Mouse (Mus musculus) kidney, embryonic 16.5 days (tissue): ENCODE measurements at regions not wholly inside any gene's neighbourhood (a gene's known extent, or its start where the extent isn't known, plus 50 kb on each side); places are given as distances from the start of the nearest gene placed in this dataset.

Experiments used
- ATAC-seq: fragments of 200-750 bp; cut with Nextera tagmentation; 2 replicates; pipeline ENCODE4 v1.8.0; 2017; ENCODE audit warnings: moderate TSS enrichment; ENCODE audit not compliant: low FRiP score, low TSS enrichment
- H3K27ac ChIP-seq: fragments of 300-500 bp; sonication (generic); 2 replicates; pipeline ENCODE4 v1.5.1; 2014; ENCODE audit warnings: low read length
- H3K27me3 ChIP-seq: fragments of 300-500 bp; sonication (generic); 2 replicates; pipeline ENCODE4 v1.6.1; 2014; ENCODE audit warnings: low read length, control low read depth, mixed read lengths; ENCODE audit not compliant: insufficient read depth
- H3K36me3 ChIP-seq: fragments of 300-500 bp; sonication (generic); 2 replicates; pipeline ENCODE4 v1.6.1; 2014; ENCODE audit warnings: low read length, control low read depth, mixed read lengths; ENCODE audit not compliant: insufficient read depth
- H3K4me1 ChIP-seq: fragments of 300-500 bp; sonication (generic); 2 replicates; pipeline ENCODE4 v1.6.1; 2014; ENCODE audit warnings: low read length, control low read depth, mixed read lengths; ENCODE audit not compliant: insufficient read depth
- H3K4me2 ChIP-seq: fragments of 300-500 bp; sonication (generic); replicated peaks from 2 replicates; pipeline ENCODE4 v1.6.1; 2014; ENCODE audit warnings: low read depth, low read length
- H3K4me3 ChIP-seq: fragments of 300-500 bp; sonication (generic); 2 replicates; pipeline ENCODE4 v1.5.1; 2014; ENCODE audit warnings: mild to moderate bottlenecking, low read length
- H3K9ac ChIP-seq: fragments of 300-500 bp; sonication (generic); replicated peaks from 2 replicates; pipeline ENCODE4 v1.6.1; 2014; ENCODE audit warnings: low read length
- H3K9me3 ChIP-seq: fragments of 300-500 bp; sonication (generic); 2 replicates; pipeline ENCODE4 v1.6.1; 2016; ENCODE audit warnings: low read length, control low read depth
- WGBS: fragments of 180-500 bp; shearing (Covaris S2); extraction: QIAGEN DNeasy Blood & Tissue Kit; methylation state at CpG from one replicate; pipeline ENCODE4 v1.1.7; 2014; 5-methylcytosine and 5-hydroxymethylcytosine counted together

DNA sequence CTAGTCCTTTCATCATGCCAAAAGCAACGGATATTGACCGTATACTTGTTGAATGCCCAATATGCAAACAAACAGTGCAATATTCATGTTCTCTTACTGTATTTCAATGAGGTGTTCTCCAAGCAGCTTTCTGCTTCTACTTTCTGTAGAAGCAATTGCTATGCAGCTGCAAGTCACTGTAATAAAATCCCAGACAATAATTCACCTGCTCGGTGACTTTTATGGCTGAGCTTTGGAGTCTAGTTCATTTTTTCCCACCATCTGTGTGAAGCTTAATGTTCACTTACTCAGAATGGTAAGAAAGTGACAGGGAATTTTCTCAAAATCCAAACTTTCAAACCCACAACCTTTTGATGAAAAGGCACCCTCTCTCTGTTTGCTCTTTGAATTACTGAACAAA lies 252.8 kb downstream of the Arl4a start:
- 48% methylated on average over 3 of the region's 3 CpGs for WGBS
- Histone ChIP-seq H3K27me3 (no peaks in the 10 kb centered on the region), H3K4me2 (no peak overlapping the region), H3K9me3 (no peaks in the 10 kb centered on the region), H3K4me1 (peaks cover 7% of the 10 kb centered on the region; the same call in 1 of the 2 replicates), H3K36me3 (no peaks in the 10 kb centered on the region), H3K9ac (no peak overlapping the region), H3K27ac (no peak overlapping the region), H3K4me3 (no peak overlapping the region)
- no peak; the same call in 1 of the 2 replicates for ATAC-seq

GRCm38 (mm10) chr12:39784532-39784931 lies 253.3 kb downstream of the Arl4a start:
- Histone ChIP-seq H3K4me2 (no peak overlapping the region), H3K9ac (no peak overlapping the region)
- ATAC-seq, result no peak

DNA sequence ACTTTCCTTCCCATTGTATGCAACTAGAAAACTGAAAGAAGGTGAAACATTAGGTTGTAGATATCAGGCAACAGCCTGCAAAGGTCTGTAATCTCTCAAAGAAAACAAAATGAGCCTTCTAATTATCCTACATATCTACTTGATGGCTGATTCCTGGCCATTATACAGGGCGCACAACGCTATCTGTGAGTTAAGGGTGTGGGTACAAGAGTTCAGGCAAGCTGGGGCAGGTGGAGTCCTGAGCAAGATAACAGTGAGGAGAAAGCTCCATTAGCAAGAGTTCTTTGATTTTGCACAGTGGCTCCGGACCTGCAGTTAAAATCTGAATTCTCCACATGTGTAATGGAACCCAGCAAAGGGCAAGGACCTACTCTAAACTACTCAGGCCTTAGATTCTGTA lies 261.7 kb downstream of the Arl4a start:
- Histone ChIP-seq H3K9ac (no peak overlapping the region), H3K27me3 (no peaks in the 10 kb centered on the region), H3K27ac (no peak overlapping the region), H3K4me2 (no peak overlapping the region), H3K4me3 (no peak overlapping the region), H3K36me3 (no peaks in the 10 kb centered on the region), H3K4me1 (no peaks in the 10 kb centered on the region), H3K9me3 (no peaks in the 10 kb centered on the region)
- 81% methylated on average over 3 of the region's 3 CpGs for WGBS
- no peak for ATAC-seq

More at GRCm38 (mm10) chr12:39784532-39784931, 253.3 kb downstream of the Arl4a start:
- no peak overlapping the region for H3K4me3 ChIP-seq
- no peaks in the 10 kb centered on the region for H3K36me3 ChIP-seq
- H3K9me3 ChIP-seq, result no peaks in the 10 kb centered on the region
- no peaks in the 10 kb centered on the region for H3K27me3 ChIP-seq
- H3K4me1 ChIP-seq, result peaks cover 7% of the 10 kb centered on the region; the same call in 1 of the 2 replicates
- 55% methylated on average over 3 of the region's 3 CpGs for WGBS
- no peak overlapping the region for H3K27ac ChIP-seq

- no peak overlapping the region for H3K9ac ChIP-seq
- no peak for ATAC-seq
- no peak overlapping the region for H3K27ac ChIP-seq
- H3K36me3 ChIP-seq, result no peaks in the 10 kb centered on the region
- no peak overlapping the region for H3K4me2 ChIP-seq
- H3K4me3 ChIP-seq, result no peak overlapping the region
- H3K27me3 ChIP-seq, result no peaks in the 10 kb centered on the region
- 82% methylated on average over 11 of the region's 11 CpGs for WGBS
- H3K9me3 ChIP-seq, result no peaks in the 10 kb centered on the region
- H3K4me1 ChIP-seq, result no peaks in the 10 kb centered on the region
Measured at GRCm38 (mm10) chr12:39766988-39767387, 270.8 kb downstream of the Arl4a start.

DNA sequence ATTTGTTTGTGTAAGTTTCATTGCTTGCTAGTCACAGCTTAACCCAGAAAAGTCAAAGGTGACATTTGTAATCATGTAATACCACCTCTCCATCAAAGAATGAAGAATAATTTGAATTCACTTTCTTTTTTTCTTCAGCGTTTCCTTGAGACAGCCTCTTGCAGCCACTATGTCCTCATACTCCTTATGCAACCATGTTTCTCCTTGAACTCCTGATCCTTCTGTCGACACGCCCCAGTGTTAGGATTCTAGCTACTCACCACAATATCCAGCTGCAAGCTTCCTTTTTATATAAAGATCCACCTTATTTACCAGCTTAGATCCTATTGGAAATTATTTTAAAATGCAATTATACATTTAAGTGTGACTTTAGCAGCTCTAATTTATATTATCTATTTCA lies 274.3 kb downstream of the Arl4a start:
- H3K9me3 ChIP-seq, result no peaks in the 10 kb centered on the region
- no peak overlapping the region for H3K4me2 ChIP-seq
- H3K27ac ChIP-seq, result no peak overlapping the region
- no peaks in the 10 kb centered on the region for H3K27me3 ChIP-seq
- 85% methylated on average over 3 of the region's 3 CpGs for WGBS
- no peak overlapping the region for H3K4me3 ChIP-seq
- H3K36me3 ChIP-seq, result no peaks in the 10 kb centered on the region
- H3K9ac ChIP-seq, result no peak overlapping the region
- H3K4me1 ChIP-seq, result 0 out of 2 replicates have a peak, but pooled peaks cover 3% of the 10 kb centered on the region
- no peak for ATAC-seq

DNA sequence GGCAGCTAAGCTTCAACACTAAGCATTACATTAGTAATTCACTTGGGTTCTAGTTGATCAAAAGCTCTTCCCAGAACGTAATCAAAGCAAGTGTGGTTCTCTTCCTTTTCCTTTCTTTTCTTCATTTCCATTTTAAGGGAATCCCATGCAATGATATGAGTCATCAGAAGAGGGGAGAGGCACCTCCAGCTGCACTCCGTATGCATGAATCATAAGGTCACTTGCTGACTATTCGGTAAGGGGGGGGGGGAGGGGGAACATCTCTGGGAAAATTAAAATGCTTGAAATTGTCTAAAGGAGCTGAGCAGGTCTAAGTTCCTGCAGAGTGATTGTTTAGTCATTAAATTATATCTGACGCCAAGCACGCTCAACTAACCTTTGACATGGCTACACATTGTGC lies 275.9 kb downstream of the Arl4a start:
- 68% methylated on average over 5 of the region's 5 CpGs for WGBS
- Histone ChIP-seq H3K27me3 (no peaks in the 10 kb centered on the region), H3K36me3 (no peaks in the 10 kb centered on the region), H3K27ac (no peak overlapping the region), H3K9ac (no peak overlapping the region), H3K4me1 (0 out of 2 replicates have a peak, but pooled peaks cover 3% of the 10 kb centered on the region), H3K9me3 (no peaks in the 10 kb centered on the region), H3K4me3 (no peak overlapping the region), H3K4me2 (no peak overlapping the region)
- ATAC-seq, result no peak

GRCm38 (mm10) chr12:39761326-39761725 lies 276.5 kb downstream of the Arl4a start:
- no peak overlapping the region for H3K4me2 ChIP-seq
- 0 out of 2 replicates have a peak, but pooled peaks cover 3% of the 10 kb centered on the region for H3K4me1 ChIP-seq
- H3K36me3 ChIP-seq, result no peaks in the 10 kb centered on the region
- no peaks in the 10 kb centered on the region for H3K27me3 ChIP-seq
- no peak overlapping the region for H3K9ac ChIP-seq
- H3K4me3 ChIP-seq, result no peak overlapping the region
- ATAC-seq, result no peak
- 41% methylated on average over 1 of the region's 1 CpGs for WGBS
- H3K27ac ChIP-seq, result no peak overlapping the region
- no peaks in the 10 kb centered on the region for H3K9me3 ChIP-seq

DNA sequence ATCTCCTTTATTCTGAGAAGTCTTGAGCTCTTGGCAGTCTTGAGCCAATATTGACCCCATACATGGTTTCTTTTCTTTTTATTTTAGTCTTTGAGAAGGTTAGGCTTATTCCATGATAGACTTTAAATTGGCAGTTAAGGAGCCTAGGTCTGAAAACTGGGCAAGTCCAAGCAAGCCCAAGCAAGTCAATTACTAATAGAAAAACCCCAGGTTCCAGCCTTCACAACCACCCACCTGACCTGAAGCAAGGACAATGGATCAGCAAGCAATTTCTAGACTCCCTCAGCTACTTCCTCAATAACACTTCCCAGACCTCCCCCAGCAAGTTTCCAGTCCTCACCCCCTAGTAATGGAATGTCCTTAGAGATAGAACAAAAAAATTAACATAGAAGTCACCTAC lies 279.9 kb downstream of the Arl4a start:
- no peak overlapping the region for H3K4me3 ChIP-seq
- no peak for ATAC-seq
- H3K9ac ChIP-seq, result no peak overlapping the region
- H3K4me2 ChIP-seq, result no peak overlapping the region
- no peak overlapping the region for H3K27ac ChIP-seq
- no peaks in the 10 kb centered on the region for H3K36me3 ChIP-seq
- H3K9me3 ChIP-seq, result no peaks in the 10 kb centered on the region
- no peaks in the 10 kb centered on the region for H3K27me3 ChIP-seq
- 0 out of 2 replicates have a peak, but pooled peaks cover 3% of the 10 kb centered on the region for H3K4me1 ChIP-seq

- Histone ChIP-seq H3K4me2 (no peak overlapping the region), H3K9me3 (no peaks in the 10 kb centered on the region), H3K9ac (no peak overlapping the region), H3K27ac (no peak overlapping the region), H3K36me3 (no peaks in the 10 kb centered on the region), H3K4me3 (no peak overlapping the region), H3K4me1 (no peaks in the 10 kb centered on the region), H3K27me3 (no peaks in the 10 kb centered on the region)
- 89% methylated on average over 5 of the region's 5 CpGs for WGBS
- ATAC-seq, result no peak
Measured at GRCm38 (mm10) chr12:39751850-39752249, 286.0 kb downstream of the Arl4a start.

GRCm38 (mm10) chr12:39742156-39743063 lies 295.4 kb downstream of the Arl4a start:
- Histone ChIP-seq H3K4me2 (no peak overlapping the region), H3K27ac (no peak overlapping the region), H3K27me3 (no peaks in the 10 kb centered on the region), H3K9ac (no peak overlapping the region), H3K9me3 (no peaks in the 10 kb centered on the region), H3K36me3 (no peaks in the 10 kb centered on the region), H3K4me3 (no peak overlapping the region), H3K4me1 (no peaks in the 10 kb centered on the region)
- 74% methylated on average over 11 of the region's 11 CpGs for WGBS
- no peak for ATAC-seq
